Mouse (Mus musculus): ENCODE results near the gene Mycbp.

DNA sequence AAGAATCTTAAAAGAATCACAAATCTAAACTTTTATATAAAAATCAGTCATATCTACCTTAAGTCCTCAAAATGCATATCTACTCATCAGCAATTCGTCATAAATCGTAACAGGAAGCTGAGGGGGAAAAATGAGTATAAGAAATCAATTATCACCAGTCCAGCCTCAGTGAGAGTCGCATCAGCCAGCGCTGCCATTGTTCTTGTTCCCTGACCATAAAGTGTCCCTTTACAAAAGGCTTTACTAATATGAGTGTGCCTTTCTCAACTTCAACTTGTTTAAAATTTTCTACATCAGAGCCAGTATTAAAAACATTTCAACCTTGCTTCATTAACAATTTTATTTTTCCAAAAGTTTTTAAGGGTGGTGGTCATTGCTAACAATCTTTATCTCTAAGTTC, 47.7 kb upstream of the Mycbp start:
- no peak for TF ChIP-seq EP300 (optimal IDR thresholded peaks at IDR 0.05)
- TF ChIP-seq CTCF (IDR thresholded peaks at IDR 0.05; ENCODE audit: low read depth): no peak
